ENCODE assay signal across 15 mouse cellular contexts in genomic region chr12:25180861-25181260, GRCm38 (mm10).
DNase-seq lines count a peak whose midpoint lies in the region; ATAC-seq and TF ChIP-seq lines count a peak whose summit lies in the region.
"Had no signal": no experiment of that assay in that cellular context is flagged by ENCODE, and none has a peak within 500 bp of the region (broad histone marks: within the 10 kb centered on the region; RNA-seq: fewer than 3 reads in every experiment).

No protein-coding gene starts in this region.

- WGBS in heart, adult 2 months: 93% methylated on average over 1 of the region's 1 CpGs
- 91% methylated on average over 1 of the region's 1 CpGs for WGBS in heart, embryonic 12.5 days
- 94% methylated on average over 1 of the region's 1 CpGs for WGBS in lung, embryonic 14.5 days

- no peak for TF ChIP-seq POLR2A in heart, adult 2 months (IDR thresholded peaks at IDR 0.05; ENCODE audit: insufficient read depth, low read depth, low read length)

- H3K4me2 ChIP-seq in heart, embryonic 12.5 days: no peak overlapping the region
- no peak overlapping the region for H3K4me2 ChIP-seq in lung, embryonic 14.5 days
- H3K4me2 ChIP-seq: embryonic facial prominence, embryonic 15.5 days; midbrain, embryonic 11.5 days had no signal

- intact Hi-C loops in heart, adult 2 months (cut with DNase I): no loop called here

- H3K27ac ChIP-seq in heart, adult 2 months: no peak overlapping the region
- H3K27ac ChIP-seq in heart, embryonic 12.5 days (ENCODE audit: poor library complexity, severe bottlenecking): no peak overlapping the region
- H3K27ac ChIP-seq in lung, embryonic 14.5 days (ENCODE audit: low read depth): peak overlapping the region; percentile 69
- no peak overlapping the region for H3K27ac ChIP-seq in ES-E14 (ENCODE audit: insufficient read depth, low read depth, low read length, poor library complexity, severe bottlenecking)
- H3K27ac ChIP-seq: embryonic facial prominence, embryonic 15.5 days had no signal

- H3K9me3 ChIP-seq in heart, embryonic 12.5 days (replicated peaks): peaks cover 4% of the 10 kb centered on the region; the same call in 1 of the 2 replicates
- H3K9me3 ChIP-seq in lung, embryonic 14.5 days (ENCODE audit: low read depth, low read length): no peaks in the 10 kb centered on the region; the same call in 1 of the 2 replicates
- H3K9me3 ChIP-seq in ES-E14 (ENCODE audit: control insufficient read depth, insufficient read depth, low read depth, low read length): no peaks in the 10 kb centered on the region
- H3K9me3 ChIP-seq: embryonic facial prominence, embryonic 15.5 days had no signal

- H3K9ac ChIP-seq in heart, adult 2 months (ENCODE audit: low read depth, low read length): no peak overlapping the region
- H3K9ac ChIP-seq in heart, embryonic 12.5 days: no peak overlapping the region
- no peak overlapping the region for H3K9ac ChIP-seq in lung, embryonic 14.5 days
- H3K9ac ChIP-seq in ES-E14 (ENCODE audit: insufficient read depth, low read depth, low read length, poor library complexity, severe bottlenecking): no peak overlapping the region
- H3K9ac ChIP-seq: embryonic facial prominence, embryonic 15.5 days had no signal

- no peak overlapping the region for H3K4me3 ChIP-seq in heart, adult 2 months
- H3K4me3 ChIP-seq in heart, embryonic 12.5 days: no peak overlapping the region
- no peak overlapping the region for H3K4me3 ChIP-seq in lung, embryonic 14.5 days (ENCODE audit: low read depth, low read length)
- H3K4me3 ChIP-seq in ES-E14 (ENCODE audit: insufficient read depth in 1 of 2, low read depth in 1 of 2, low read length in 2 of 2, poor library complexity in 1 of 2, severe bottlenecking in 1 of 2): no peak overlapping the region
- H3K4me3 ChIP-seq: embryonic facial prominence, embryonic 15.5 days had no signal

- TF ChIP-seq EP300 in heart, adult 2 months (IDR thresholded peaks at IDR 0.05; ENCODE audit: insufficient read depth, low read depth, low read length): no peak

- DNase-seq in heart, adult 2 months: no peak
- no peak for DNase-seq in lung, embryonic 14.5 days
- DNase-seq in lung, postnatal 4 days: no peak
- DNase-seq in ES-E14 (ENCODE audit: low read depth, low spot score): peak; percentile 33
- DNase-seq in adipocyte (ENCODE audit: low spot score): no peak
- DNase-seq in thymus, adult 18-20 months: no peak
- DNase-seq: heart, postnatal 10 days; kidney, adult 18-20 months; spleen, adult 18-20 months; thymus, postnatal 25 days had no signal

- H3K36me3 ChIP-seq in heart, adult 2 months (ENCODE audit: control insufficient read depth, insufficient read depth, low read length): no peaks in the 10 kb centered on the region
- no peaks in the 10 kb centered on the region for H3K36me3 ChIP-seq in heart, embryonic 12.5 days
- no peaks in the 10 kb centered on the region for H3K36me3 ChIP-seq in lung, embryonic 14.5 days (ENCODE audit: insufficient read depth)
- H3K36me3 ChIP-seq in ES-E14 (ENCODE audit: control insufficient read depth, insufficient read depth, low read length, poor library complexity, severe bottlenecking): no peaks in the 10 kb centered on the region
- H3K36me3 ChIP-seq: embryonic facial prominence, embryonic 15.5 days had no signal

- in situ Hi-C loops in ES-E14 (cut with MboI; ENCODE audit: low sequenced_read_pairs in 2 of 2, unreplicated experiment in 2 of 2): loop anchor here in 1 of 2 experiments (10.0 kb wide), 1 partner anchor 56 kb away; no protein-coding TSS in a partner anchor

- ATAC-seq in heart, embryonic 12.5 days (ENCODE audit: insufficient number of reproducible peaks, low FRiP score): no peak
- no peak for ATAC-seq in lung, embryonic 14.5 days (ENCODE audit: insufficient read depth)
- ATAC-seq in megakaryocyte-erythroid progenitor cell, adult 5-6 weeks (replicated peaks; ENCODE audit: low FRiP score, low TSS enrichment, poor library complexity, severe bottlenecking): 0 out of 2 replicates have a peak, but pooled peaks have one; percentile 34
- ATAC-seq: forebrain, embryonic 16.5 days had no signal

- no peaks in the 10 kb centered on the region for H3K4me1 ChIP-seq in heart, adult 2 months (ENCODE audit: control insufficient read depth, insufficient read depth, low read length)
- 0 out of 2 replicates have a peak, but pooled peaks cover 3% of the 10 kb centered on the region for H3K4me1 ChIP-seq in heart, embryonic 12.5 days (replicated peaks)
- H3K4me1 ChIP-seq in lung, embryonic 14.5 days (ENCODE audit: insufficient read depth): no peaks in the 10 kb centered on the region
- H3K4me1 ChIP-seq in ES-E14 (ENCODE audit: control insufficient read depth in 2 of 2, insufficient read depth in 2 of 2, low read length in 2 of 2, poor library complexity in 1 of 2): peaks cover 0 to 3% of the 10 kb centered on the region in 2 experiments; a peak in 1 of 4 replicates
- H3K4me1 ChIP-seq: embryonic facial prominence, embryonic 15.5 days had no signal

- H3K27me3 ChIP-seq in heart, adult 2 months (ENCODE audit: control insufficient read depth, insufficient read depth, low read length): no peaks in the 10 kb centered on the region
- no peaks in the 10 kb centered on the region for H3K27me3 ChIP-seq in heart, embryonic 12.5 days (replicated peaks)
- no peaks in the 10 kb centered on the region for H3K27me3 ChIP-seq in lung, embryonic 14.5 days (ENCODE audit: insufficient read depth, low read length)
- H3K27me3 ChIP-seq: embryonic facial prominence, embryonic 15.5 days had no signal

- no peaks in the 10 kb centered on the region for H3K79me2 ChIP-seq in heart, adult 2 months (replicated peaks; ENCODE audit: control insufficient read depth, insufficient read depth, low read length)

- TF ChIP-seq CTCF in heart, adult 2 months (IDR thresholded peaks at IDR 0.05): peak; percentile 32; the same call in 1 of the 2 replicates
- TF ChIP-seq CTCF in lung, embryonic 14.5 days (IDR thresholded peaks at IDR 0.05; ENCODE audit: low read depth): peak; percentile 62

TF ChIP-seq in ES-E14, 5 proteins besides CTCF, POLR2A, EP300 and RAD21:
- no peak for TF ChIP-seq CHD2 (IDR thresholded peaks at IDR 0.05; ENCODE audit: low read depth, low read length)
- peak; percentile 59; the same call in 1 of the 2 replicates for TF ChIP-seq ZC3H11A (IDR thresholded peaks at IDR 0.05; ENCODE audit: borderline replicate concordance, low read depth, low read length)
